ENCODE assay signal across 8 mouse cellular contexts in genomic region chr4:44249705-44250104, GRCm38 (mm10). TPM values are rescaled to one million over a fixed set of nuclear protein-coding genes. Genes with fewer than 3 reads are reported as not detected.
DNase-seq lines count a peak whose midpoint lies in the region; ATAC-seq lines count a peak whose summit lies in the region.

No protein-coding gene starts in this region.

- peaks cover 24% of the 10 kb centered on the region for H3K4me1 ChIP-seq in heart, embryonic 12.5 days (replicated peaks)
- H3K4me1 ChIP-seq in hindbrain, embryonic 10.5 days (replicated peaks) = peaks cover 55% of the 10 kb centered on the region
- H3K4me1 ChIP-seq in midbrain, embryonic 11.5 days (ENCODE audit: control insufficient read depth, insufficient read depth, low read length) = peaks cover 26% of the 10 kb centered on the region

- WGBS in heart, embryonic 12.5 days = 2% methylated on average over 10 of the region's 10 CpGs
- 3% methylated on average over 10 of the region's 10 CpGs for WGBS in hindbrain, embryonic 10.5 days
- 4% methylated on average over 10 of the region's 10 CpGs for WGBS in midbrain, embryonic 11.5 days

- 0 out of 2 replicates have a peak overlapping the region, but pooled peaks have one; percentile 32 for H3K9ac ChIP-seq in heart, embryonic 12.5 days
- H3K9ac ChIP-seq in midbrain, embryonic 11.5 days (ENCODE audit: low read length) = no peak overlapping the region

- intact Hi-C loops in heart, postnatal 14 days (cut with DNase I) = no loop called here

- no peak for DNase-seq in heart, postnatal 14 days
- DNase-seq in brain, adult 2 months (ENCODE audit: low read depth, low spot score) = peak; percentile 33
- DNase-seq in hindbrain, embryonic 10.5 days (ENCODE audit: low spot score) = peak; percentile 29
- peak; percentile 85 for DNase-seq in midbrain, embryonic 11.5 days (ENCODE audit: low spot score, missing footprints)
- DNase-seq in adrenal gland, postnatal 25 days = no peak
- no peak for DNase-seq in kidney, adult 11 months
- no peak for DNase-seq in kidney, postnatal 4 days

- ATAC-seq in heart, embryonic 12.5 days (ENCODE audit: insufficient number of reproducible peaks, low FRiP score) = no peak
- ATAC-seq in midbrain, embryonic 11.5 days (ENCODE audit: low FRiP score) = no peak

- H3K4me3 ChIP-seq in heart, embryonic 12.5 days = peak overlapping the region; percentile 14; the same call in 1 of the 2 replicates
- H3K4me3 ChIP-seq in hindbrain, embryonic 10.5 days = peak overlapping the region; percentile 39
- no peak overlapping the region for H3K4me3 ChIP-seq in midbrain, embryonic 11.5 days (ENCODE audit: low read depth, low read length)

- H3K4me2 ChIP-seq in heart, embryonic 12.5 days = peak overlapping the region; percentile 52
- peak overlapping the region; percentile 27; the same call in 1 of the 2 replicates for H3K4me2 ChIP-seq in midbrain, embryonic 11.5 days

- H3K27ac ChIP-seq in heart, embryonic 12.5 days (ENCODE audit: poor library complexity, severe bottlenecking) = no peak overlapping the region
- peak overlapping the region; percentile 67; the same call in 1 of the 2 replicates for H3K27ac ChIP-seq in hindbrain, embryonic 10.5 days
- no peak overlapping the region for H3K27ac ChIP-seq in midbrain, embryonic 11.5 days (ENCODE audit: low read depth, low read length)

- H3K9me3 ChIP-seq in heart, embryonic 12.5 days (replicated peaks) = no peaks in the 10 kb centered on the region
- H3K9me3 ChIP-seq in hindbrain, embryonic 10.5 days = no peaks in the 10 kb centered on the region
- H3K9me3 ChIP-seq in midbrain, embryonic 11.5 days (ENCODE audit: control insufficient read depth, low read length) = no peaks in the 10 kb centered on the region

- no peaks in the 10 kb centered on the region for H3K36me3 ChIP-seq in heart, embryonic 12.5 days
- H3K36me3 ChIP-seq in hindbrain, embryonic 10.5 days = no peaks in the 10 kb centered on the region
- H3K36me3 ChIP-seq in midbrain, embryonic 11.5 days (ENCODE audit: control insufficient read depth, insufficient read depth, low read length) = no peaks in the 10 kb centered on the region

- H3K27me3 ChIP-seq in heart, embryonic 12.5 days (replicated peaks) = peaks cover 6% of the 10 kb centered on the region; the same call in 1 of the 2 replicates
- 0 out of 2 replicates have a peak, but pooled peaks cover 6% of the 10 kb centered on the region for H3K27me3 ChIP-seq in hindbrain, embryonic 10.5 days (ENCODE audit: insufficient read depth, poor library complexity, severe bottlenecking)
- no peaks in the 10 kb centered on the region for H3K27me3 ChIP-seq in midbrain, embryonic 11.5 days (ENCODE audit: control insufficient read depth, insufficient read depth, low read length)

RNA-seq across cellular contexts. Expression of gene Rnf38, which starts 16.1 kb away (rescaled TPM):
- polyA plus RNA-seq in heart, embryonic 12.5 days (2016; fragmentation: Nextera tagmentation; extraction: Ambion mirVana) = 27.5 and 29.3 TPM in 2 replicates
- total RNA-seq in heart, postnatal 14 days (2021) = 10 to 100 TPM; 35.7 to 38.0 TPM
- polyA plus RNA-seq in hindbrain, embryonic 10.5 days (2016; fragmentation: Nextera tagmentation; extraction: Ambion mirVana) = 33.9 and 39.0 TPM in 2 replicates
- polyA plus RNA-seq in midbrain, embryonic 11.5 days (2014; fragmentation: Nextera tagmentation; extraction: Ambion mirVana) = 52.4 and 56.6 TPM in 2 replicates
- 44.5 and 49.6 TPM in 2 replicates for total RNA-seq in adrenal gland, postnatal 25 days (2021)

RNA-seq across cellular contexts. Expression of gene Melk, which starts 51.0 kb away (rescaled TPM):
- polyA plus RNA-seq in heart, embryonic 12.5 days (2016; fragmentation: Nextera tagmentation; extraction: Ambion mirVana) = 30.2 and 30.3 TPM in 2 replicates
- total RNA-seq in heart, postnatal 14 days (2021) = 1 to 10 TPM; 1.4 to 2.2 TPM
- 53.7 and 74.1 TPM in 2 replicates for polyA plus RNA-seq in hindbrain, embryonic 10.5 days (2016; fragmentation: Nextera tagmentation; extraction: Ambion mirVana)
- 71.6 and 74.8 TPM in 2 replicates for polyA plus RNA-seq in midbrain, embryonic 11.5 days (2014; fragmentation: Nextera tagmentation; extraction: Ambion mirVana)
- 3.2 and 5.7 TPM in 2 replicates for total RNA-seq in adrenal gland, postnatal 25 days (2021)

Comparison
In these comparisons a context has a peak if more than half of its experiments do, and no peak if none do; other contexts are left out.
1. DNase-seq: peak in brain, adult 2 months (single experiment), hindbrain, embryonic 10.5 days (single experiment) and midbrain, embryonic 11.5 days (single experiment); none in heart, postnatal 14 days (0 of 2), adrenal gland, postnatal 25 days (single experiment), kidney, adult 11 months (single experiment) and kidney, postnatal 4 days (0 of 2).